Mouse (Mus musculus) liver, embryonic 13.5 days (tissue): ENCODE results near the gene Rad51b. TPM values are rescaled to one million over a fixed set of nuclear protein-coding genes. Genes with fewer than 3 reads are reported as not detected.

Source experiments
- ATAC-seq: fragments of 200-750 bp; cut with Nextera tagmentation; 2 replicates; pipeline ENCODE4 v1.8.0; 2017; ENCODE audit warnings: low read depth, mild to moderate bottlenecking, moderate number of reproducible peaks, moderate library complexity
- DNase-seq: peaks from one replicate; pipeline ENCODE4 v3.0.0; 2022
- H3K27ac ChIP-seq: fragments of 300-500 bp; sonication (generic); 2 replicates; pipeline ENCODE4 v1.5.1; 2015; ENCODE audit warnings: moderate library complexity, mild to moderate bottlenecking, inconsistent platforms
- H3K27me3 ChIP-seq: fragments of 300-500 bp; sonication (generic); 2 replicates; pipeline ENCODE4 v1.6.1; 2015; ENCODE audit warnings: mild to moderate bottlenecking, inconsistent platforms
- H3K36me3 ChIP-seq: fragments of 300-500 bp; sonication (generic); 2 replicates; pipeline ENCODE4 v1.6.1; 2015; ENCODE audit warnings: mild to moderate bottlenecking, inconsistent platforms
- H3K4me1 ChIP-seq: fragments of 300-500 bp; sonication (generic); replicated peaks from 2 replicates; pipeline ENCODE4 v1.6.1; 2015; ENCODE audit warnings: inconsistent platforms
- H3K4me2 ChIP-seq: fragments of 300-500 bp; sonication (generic); 2 replicates; pipeline ENCODE4 v1.6.1; 2015; ENCODE audit warnings: inconsistent platforms, mild to moderate bottlenecking, moderate library complexity
- H3K4me3 ChIP-seq: fragments of 300-500 bp; sonication (generic); replicated peaks from 2 replicates; pipeline ENCODE4 v1.5.1; 2015; ENCODE audit warnings: mild to moderate bottlenecking, inconsistent platforms
- H3K9ac ChIP-seq: fragments of 300-500 bp; sonication (generic); 2 replicates; pipeline ENCODE4 v1.6.1; 2015; ENCODE audit warnings: mild to moderate bottlenecking, inconsistent platforms
- H3K9me3 ChIP-seq: fragments of 300-500 bp; sonication (generic); replicated peaks from 2 replicates; pipeline ENCODE4 v1.6.1; 2016; ENCODE audit warnings: inconsistent platforms
- WGBS: fragments of 180-500 bp; shearing (Covaris S2); methylation state at CpG from one replicate; pipeline ENCODE4 v1.1.7; 2015; ENCODE audit not compliant: insufficient replicate concordance; 5-methylcytosine and 5-hydroxymethylcytosine counted together
- polyA plus RNA-seq: library from polyadenylated mRNA; unstranded; fragments of >200 nt; fragmentation: Nextera tagmentation; extraction: Ambion mirVana; gene quantifications from 2 replicates; pipeline ENCODE4 v1.2.1, GENCODE M21; 2015

Gene Rad51b
- polyA plus RNA-seq, 1 experiment from 2014 or later: 5.5 TPM

GRCm38 (mm10) chr12:79612334-79613060, 315.4 kb downstream of the Rad51b start:
- peak; percentile 93 for ATAC-seq
- Histone ChIP-seq H3K27me3 (no peaks in the 10 kb centered on the region), H3K4me1 (peaks cover 55% of the 10 kb centered on the region), H3K4me3 (peak overlapping the region; percentile 33), H3K27ac (peak overlapping the region; percentile 96), H3K36me3 (no peaks in the 10 kb centered on the region), H3K9ac (peak overlapping the region; percentile 71), H3K9me3 (no peaks in the 10 kb centered on the region), H3K4me2 (peak overlapping the region; percentile 63)
- peak; percentile 88 for DNase-seq
- WGBS: 16% methylated on average over 14 of the region's 14 CpGs

- Histone ChIP-seq H3K9ac (peak overlapping the region; percentile 55), H3K4me1 (peaks cover 55% of the 10 kb centered on the region), H3K27me3 (no peaks in the 10 kb centered on the region), H3K36me3 (no peaks in the 10 kb centered on the region), H3K9me3 (no peaks in the 10 kb centered on the region), H3K4me2 (peak overlapping the region; percentile 31; the same call in 1 of the 2 replicates), H3K27ac (peak overlapping the region; percentile 96), H3K4me3 (no peak overlapping the region)
- ATAC-seq: no peak
- DNase-seq: no peak
- 72% methylated on average over 8 of the region's 8 CpGs for WGBS
Measured at GRCm38 (mm10) chr12:79613061-79613788, 316.1 kb downstream of the Rad51b start.

- H3K4me3 ChIP-seq: no peak overlapping the region
- ATAC-seq (no peak), DNase-seq (no peak)
- peak overlapping the region; percentile 23; the same call in 1 of the 2 replicates for H3K27ac ChIP-seq
- H3K4me2 ChIP-seq: no peak overlapping the region
- no peaks in the 10 kb centered on the region for H3K9me3 ChIP-seq
- WGBS: 71% methylated on average over 9 of the region's 9 CpGs
- peaks cover 55% of the 10 kb centered on the region for H3K4me1 ChIP-seq
- no peaks in the 10 kb centered on the region for H3K36me3 ChIP-seq
- H3K9ac ChIP-seq: no peak overlapping the region
- no peaks in the 10 kb centered on the region for H3K27me3 ChIP-seq
Measured at GRCm38 (mm10) chr12:79613846-79614582, 316.9 kb downstream of the Rad51b start.

GRCm38 (mm10) chr12:79614583-79614953, 317.5 kb downstream of the Rad51b start:
- no peak for ATAC-seq
- Histone ChIP-seq H3K4me1 (peaks cover 50% of the 10 kb centered on the region), H3K4me3 (no peak overlapping the region), H3K27me3 (no peaks in the 10 kb centered on the region), H3K4me2 (no peak overlapping the region), H3K9ac (no peak overlapping the region), H3K36me3 (no peaks in the 10 kb centered on the region), H3K9me3 (no peaks in the 10 kb centered on the region), H3K27ac (peak overlapping the region; percentile 23; the same call in 1 of the 2 replicates)
- WGBS: 75% methylated on average over 2 of the region's 2 CpGs
- no peak for DNase-seq

GRCm38 (mm10) chr12:79615717-79616316, 318.7 kb downstream of the Rad51b start:
- Histone ChIP-seq H3K4me1 (peaks cover 37% of the 10 kb centered on the region), H3K27ac (no peak overlapping the region), H3K36me3 (no peaks in the 10 kb centered on the region), H3K9ac (no peak overlapping the region), H3K4me2 (no peak overlapping the region), H3K4me3 (no peak overlapping the region), H3K9me3 (no peaks in the 10 kb centered on the region), H3K27me3 (no peaks in the 10 kb centered on the region)
- ATAC-seq: no peak
- DNase-seq: no peak
- 66% methylated on average over 5 of the region's 5 CpGs for WGBS

- Histone ChIP-seq H3K4me3 (no peak overlapping the region), H3K27ac (no peak overlapping the region), H3K9me3 (no peaks in the 10 kb centered on the region), H3K36me3 (no peaks in the 10 kb centered on the region), H3K9ac (no peak overlapping the region), H3K4me1 (peaks cover 7% of the 10 kb centered on the region), H3K27me3 (no peaks in the 10 kb centered on the region), H3K4me2 (no peak overlapping the region)
- DNase-seq (no peak), ATAC-seq (no peak)
- WGBS: 73% methylated on average over 1 of the region's 1 CpGs
Measured at GRCm38 (mm10) chr12:79619009-79619408, 321.9 kb downstream of the Rad51b start.

- H3K4me3 ChIP-seq: no peak overlapping the region
- no peaks in the 10 kb centered on the region for H3K27me3 ChIP-seq
- no peak overlapping the region for H3K9ac ChIP-seq
- WGBS: 72% methylated on average over 5 of the region's 5 CpGs
- no peak overlapping the region for H3K4me2 ChIP-seq
- no peak for ATAC-seq
- H3K9me3 ChIP-seq: no peaks in the 10 kb centered on the region
- DNase-seq: no peak
- no peak overlapping the region for H3K27ac ChIP-seq
- H3K36me3 ChIP-seq: no peaks in the 10 kb centered on the region
- H3K4me1 ChIP-seq: peaks cover 5% of the 10 kb centered on the region
Measured at GRCm38 (mm10) chr12:79620693-79621092, 323.6 kb downstream of the Rad51b start.

- ATAC-seq (no peak), DNase-seq (no peak)
- Histone ChIP-seq H3K9me3 (no peaks in the 10 kb centered on the region), H3K4me3 (no peak overlapping the region), H3K9ac (no peak overlapping the region), H3K27me3 (no peaks in the 10 kb centered on the region), H3K36me3 (no peaks in the 10 kb centered on the region), H3K27ac (no peak overlapping the region), H3K4me1 (peaks cover 26% of the 10 kb centered on the region), H3K4me2 (no peak overlapping the region)
- WGBS: 76% methylated on average over 1 of the region's 1 CpGs
Measured at GRCm38 (mm10) chr12:79623308-79623707, 326.2 kb downstream of the Rad51b start.

- no peak overlapping the region for H3K4me3 ChIP-seq
- H3K4me1 ChIP-seq: peaks cover 26% of the 10 kb centered on the region
- no peak overlapping the region for H3K9ac ChIP-seq
- no peaks in the 10 kb centered on the region for H3K27me3 ChIP-seq
- no peak overlapping the region for H3K4me2 ChIP-seq
- no peaks in the 10 kb centered on the region for H3K9me3 ChIP-seq
- WGBS: 44% methylated on average over 7 of the region's 7 CpGs
- peak overlapping the region; percentile 47 for H3K27ac ChIP-seq
- no peak for ATAC-seq
- DNase-seq: no peak
- H3K36me3 ChIP-seq: no peaks in the 10 kb centered on the region
Measured at GRCm38 (mm10) chr12:79625699-79626554, 328.8 kb downstream of the Rad51b start.

- Histone ChIP-seq H3K9me3 (no peaks in the 10 kb centered on the region), H3K27me3 (no peaks in the 10 kb centered on the region), H3K27ac (peak overlapping the region; percentile 47), H3K4me1 (peaks cover 26% of the 10 kb centered on the region), H3K36me3 (no peaks in the 10 kb centered on the region), H3K4me3 (no peak overlapping the region), H3K9ac (no peak overlapping the region), H3K4me2 (no peak overlapping the region)
- ATAC-seq: 0 out of 2 replicates have a peak, but pooled peaks have one; percentile 20
- WGBS: 58% methylated on average over 4 of the region's 4 CpGs
- no peak for DNase-seq
Measured at GRCm38 (mm10) chr12:79626555-79627080, 329.5 kb downstream of the Rad51b start.
